Mouse (Mus musculus): ENCODE data around the gene Cttn. TPM values are rescaled to one million over a fixed set of nuclear protein-coding genes. Genes with fewer than 3 reads are reported as not detected.

The Cttn gene
- polyA plus RNA-seq, 2 experiments: 31.0 to 31.5 TPM

- Histone ChIP-seq H3K4me3 (ENCODE audit: insufficient read depth in 1 of 2, low read depth in 2 of 2, low read length in 2 of 2) (peak overlapping the region; percentile 80 to 93; a peak in 2 of 4 replicates), H3K9me3 (ENCODE audit: control insufficient read depth, low read length) (no peaks in the 10 kb centered on the region), H3K4me2 (ENCODE audit: low read depth) (peak overlapping the region; percentile 94), H3K4me1 (replicated peaks; ENCODE audit: control insufficient read depth in 2 of 2, insufficient read depth in 2 of 2, low read length in 1 of 2) (peaks cover 0 to 6% of the 10 kb centered on the region in 2 experiments; a peak in 3 of 4 replicates), H3K36me3 (replicated peaks; ENCODE audit: control insufficient read depth, insufficient read depth, low read depth) (no peaks in the 10 kb centered on the region; the same call in none of the 2 replicates), H3K27ac (no peak overlapping the region), H3K27me3 (ENCODE audit: control insufficient read depth, insufficient read depth, low read length) (no peaks in the 10 kb centered on the region), H3K9ac (replicated peaks) (no peak overlapping the region)
- TF ChIP-seq CTCF (IDR thresholded peaks at IDR 0.05; ENCODE audit: low read depth) (no peak), EP300 (IDR thresholded peaks at IDR 0.05; ENCODE audit: low read depth) (no peak)
- no peak for DNase-seq (ENCODE audit: low read depth in 3 of 3, low spot score in 3 of 3)
- 47% methylated on average over 4 of the region's 4 CpGs for WGBS (ENCODE audit: insufficient replicate concordance)
- no peak for ATAC-seq (ENCODE audit: insufficient read depth)
These were observed 1.6 kb downstream of the Cttn start for GRCm38 (mm10) chr7:144469181-144469641.

- Histone ChIP-seq H3K36me3 (replicated peaks; ENCODE audit: control insufficient read depth, insufficient read depth, low read depth) (no peaks in the 10 kb centered on the region; the same call in none of the 2 replicates), H3K27ac (no peak overlapping the region), H3K4me3 (ENCODE audit: insufficient read depth in 1 of 2, low read depth in 2 of 2, low read length in 2 of 2) (no peak overlapping the region), H3K9me3 (ENCODE audit: control insufficient read depth, low read length) (no peaks in the 10 kb centered on the region), H3K9ac (replicated peaks) (no peak overlapping the region), H3K4me2 (ENCODE audit: low read depth) (no peak overlapping the region), H3K4me1 (replicated peaks; ENCODE audit: control insufficient read depth in 2 of 2, insufficient read depth in 2 of 2, low read length in 1 of 2) (peaks cover 0 to 6% of the 10 kb centered on the region in 2 experiments; a peak in 3 of 4 replicates), H3K27me3 (ENCODE audit: control insufficient read depth, insufficient read depth, low read length) (no peaks in the 10 kb centered on the region)
- WGBS (ENCODE audit: insufficient replicate concordance): 88% methylated on average over 5 of the region's 5 CpGs
- DNase-seq (ENCODE audit: low read depth in 3 of 3, low spot score in 3 of 3) (no peak), ATAC-seq (ENCODE audit: insufficient read depth) (no peak)
- no peak for TF ChIP-seq CTCF (IDR thresholded peaks at IDR 0.05; ENCODE audit: low read depth)
- TF ChIP-seq EP300 (IDR thresholded peaks at IDR 0.05; ENCODE audit: low read depth): no peak
These were observed 2.1 kb downstream of the Cttn start for GRCm38 (mm10) chr7:144468741-144469140.

- H3K9ac ChIP-seq (replicated peaks): no peak overlapping the region
- no peak for ATAC-seq (ENCODE audit: insufficient read depth)
- H3K4me2 ChIP-seq (ENCODE audit: low read depth): no peak overlapping the region
- H3K4me1 ChIP-seq (replicated peaks; ENCODE audit: control insufficient read depth in 2 of 2, insufficient read depth in 2 of 2, low read length in 1 of 2): no peaks in the 10 kb centered on the region; a peak in 1 of 4 replicates
- WGBS (ENCODE audit: insufficient replicate concordance): 75% methylated on average over 7 of the region's 7 CpGs
- TF ChIP-seq EP300 (IDR thresholded peaks at IDR 0.05; ENCODE audit: low read depth) (no peak), CTCF (IDR thresholded peaks at IDR 0.05; ENCODE audit: low read depth) (no peak)
- H3K4me3 ChIP-seq (ENCODE audit: insufficient read depth in 1 of 2, low read depth in 2 of 2, low read length in 2 of 2): no peak overlapping the region
- no peaks in the 10 kb centered on the region for H3K27me3 ChIP-seq (ENCODE audit: control insufficient read depth, insufficient read depth, low read length)
- H3K27ac ChIP-seq: no peak overlapping the region
- H3K36me3 ChIP-seq (replicated peaks; ENCODE audit: control insufficient read depth, insufficient read depth, low read depth): peaks cover 19% of the 10 kb centered on the region
- no peak for DNase-seq (ENCODE audit: low read depth in 3 of 3, low spot score in 3 of 3)
- H3K9me3 ChIP-seq (ENCODE audit: control insufficient read depth, low read length): no peaks in the 10 kb centered on the region
These were observed 8.2 kb downstream of the Cttn start for GRCm38 (mm10) chr7:144462577-144462976.

DNA sequence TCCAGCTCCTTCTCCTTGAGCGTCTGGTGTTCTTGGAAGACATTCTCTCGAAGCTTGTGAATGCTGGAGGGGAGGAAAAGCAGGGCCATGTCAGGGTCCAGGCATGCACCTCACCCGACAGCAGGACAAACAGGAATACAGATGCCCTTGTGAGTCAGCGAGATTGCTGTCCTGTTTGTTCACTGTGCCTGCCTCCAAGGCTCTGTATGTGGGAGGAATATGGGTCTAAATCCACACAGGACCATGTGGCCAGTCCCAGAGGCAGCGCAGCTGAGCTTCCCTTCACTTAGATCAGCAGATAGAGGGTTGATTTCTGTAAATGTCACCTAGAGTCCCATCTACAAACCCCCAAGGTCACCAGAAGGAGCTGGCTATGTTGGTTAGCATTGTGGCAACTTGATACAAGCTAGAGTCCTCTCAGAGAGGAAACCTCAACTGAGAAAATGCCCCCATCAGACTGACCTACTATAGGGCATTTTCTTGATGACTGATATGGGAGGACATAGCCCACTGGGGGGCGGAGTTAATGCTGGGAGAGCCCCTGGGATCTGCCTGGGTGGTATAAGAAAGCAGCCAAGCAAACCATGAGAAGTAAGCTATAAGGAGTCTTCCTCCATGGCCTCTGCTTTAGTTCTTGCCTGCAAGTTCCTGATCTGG is 9.4 kb downstream of the Cttn start:
- WGBS (ENCODE audit: insufficient replicate concordance): 78% methylated on average over 6 of the region's 6 CpGs
- ATAC-seq (ENCODE audit: insufficient read depth) (no peak), DNase-seq (ENCODE audit: low read depth in 3 of 3, low spot score in 3 of 3) (no peak)
- TF ChIP-seq EP300 (IDR thresholded peaks at IDR 0.05; ENCODE audit: low read depth): no peak
- no peak for TF ChIP-seq CTCF (IDR thresholded peaks at IDR 0.05; ENCODE audit: low read depth)
- H3K9me3 ChIP-seq (ENCODE audit: control insufficient read depth, low read length): no peaks in the 10 kb centered on the region
- H3K36me3 ChIP-seq (replicated peaks; ENCODE audit: control insufficient read depth, insufficient read depth, low read depth): peaks cover 22% of the 10 kb centered on the region
- no peak overlapping the region for H3K27ac ChIP-seq
- H3K4me3 ChIP-seq (ENCODE audit: insufficient read depth in 1 of 2, low read depth in 2 of 2, low read length in 2 of 2): no peak overlapping the region
- no peaks in the 10 kb centered on the region for H3K4me1 ChIP-seq (replicated peaks; ENCODE audit: control insufficient read depth in 2 of 2, insufficient read depth in 2 of 2, low read length in 1 of 2)
- no peaks in the 10 kb centered on the region for H3K27me3 ChIP-seq (ENCODE audit: control insufficient read depth, insufficient read depth, low read length)
- H3K9ac ChIP-seq (replicated peaks): no peak overlapping the region
- no peak overlapping the region for H3K4me2 ChIP-seq (ENCODE audit: low read depth)

GRCm38 (mm10) chr7:144458881-144459280 is 11.9 kb downstream of the Cttn start:
- Histone ChIP-seq H3K4me1 (replicated peaks; ENCODE audit: control insufficient read depth in 2 of 2, insufficient read depth in 2 of 2, low read length in 1 of 2) (no peaks in the 10 kb centered on the region), H3K4me2 (ENCODE audit: low read depth) (no peak overlapping the region), H3K9me3 (ENCODE audit: control insufficient read depth, low read length) (no peaks in the 10 kb centered on the region), H3K27me3 (ENCODE audit: control insufficient read depth, insufficient read depth, low read length) (no peaks in the 10 kb centered on the region), H3K4me3 (ENCODE audit: insufficient read depth in 1 of 2, low read depth in 2 of 2, low read length in 2 of 2) (no peak overlapping the region), H3K9ac (replicated peaks) (no peak overlapping the region), H3K36me3 (replicated peaks; ENCODE audit: control insufficient read depth, insufficient read depth, low read depth) (peaks cover 22% of the 10 kb centered on the region), H3K27ac (no peak overlapping the region)
- TF ChIP-seq CTCF (IDR thresholded peaks at IDR 0.05; ENCODE audit: low read depth): no peak
- TF ChIP-seq EP300 (IDR thresholded peaks at IDR 0.05; ENCODE audit: low read depth): no peak
- ATAC-seq (ENCODE audit: insufficient read depth) (no peak), DNase-seq (ENCODE audit: low read depth in 3 of 3, low spot score in 3 of 3) (no peak)
- WGBS (ENCODE audit: insufficient replicate concordance): 69% methylated on average over 1 of the region's 1 CpGs

All from liver, embryonic 14.5 days (tissue).